Mouse (Mus musculus): ENCODE data around the gene Dnajb2. TPM values are rescaled to one million over a fixed set of nuclear protein-coding genes. Genes with fewer than 3 reads are reported as not detected.

The Dnajb2 gene
- total and polyA plus RNA-seq, 3 experiments, result 12.9 to 18.9 TPM; not detected in 1

DNA sequence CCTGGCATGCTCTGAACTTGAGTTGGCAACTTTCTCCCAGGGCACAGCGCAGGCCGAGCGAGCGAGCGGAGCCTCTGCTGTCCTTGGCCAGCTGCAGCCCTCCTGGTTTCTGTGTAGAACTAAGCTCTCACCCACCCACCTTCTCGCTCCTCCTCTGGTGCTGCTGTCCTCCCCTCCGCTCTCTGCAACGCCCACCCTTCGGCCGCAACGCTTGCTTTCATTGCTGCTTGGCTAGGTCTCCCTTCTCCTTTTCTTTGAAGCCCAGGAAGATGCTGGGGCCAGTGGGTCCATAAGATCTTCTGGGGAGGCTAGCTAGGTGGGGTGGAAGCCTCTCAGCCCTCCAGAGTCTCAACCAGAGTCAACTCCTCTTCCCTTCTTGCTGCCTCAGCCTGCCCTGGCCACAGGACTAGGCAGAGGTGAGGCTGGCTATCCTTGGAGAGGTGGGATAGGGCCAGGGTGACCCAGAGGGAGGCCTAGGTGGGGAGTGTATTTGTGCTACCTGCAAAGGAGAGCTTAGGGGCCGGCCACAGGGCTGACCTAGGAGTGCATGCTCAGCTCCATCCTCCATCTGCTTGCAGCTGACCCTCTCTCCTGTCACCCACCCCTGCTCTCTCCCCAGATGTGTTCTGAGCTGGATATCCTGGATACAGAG, 8.1 kb downstream of the Dnajb2 start:
- H3K9me3 ChIP-seq (replicated peaks; ENCODE audit: insufficient read depth, low read length), result no peaks in the 10 kb centered on the region
- DNase-seq (ENCODE audit: low read depth, low spot score), result no peak
- H3K9ac ChIP-seq (ENCODE audit: control insufficient read depth, low read depth, low read length, poor library complexity, severe bottlenecking), result no peak overlapping the region
- H3K36me3 ChIP-seq (ENCODE audit: control insufficient read depth in 1 of 2, insufficient read depth in 2 of 2, low read length in 2 of 2), result no peaks in the 10 kb centered on the region
- H3K79me2 ChIP-seq (ENCODE audit: control insufficient read depth, insufficient read depth, low read length, poor library complexity), result no peaks in the 10 kb centered on the region
- H3K27me3 ChIP-seq (ENCODE audit: control insufficient read depth in 1 of 2, insufficient read depth in 2 of 2, low read length in 2 of 2), result no peaks in the 10 kb centered on the region
- no peaks in the 10 kb centered on the region for H3K4me1 ChIP-seq (ENCODE audit: control insufficient read depth in 1 of 2, insufficient read depth in 2 of 2, low read length in 2 of 2)
- no peak for TF ChIP-seq RCOR1 (IDR thresholded peaks at IDR 0.05; ENCODE audit: low read depth, low read length)
- TF ChIP-seq TAL1 (IDR thresholded peaks at IDR 0.05; ENCODE audit: low read length), result no peak
- no peak for TF ChIP-seq ZKSCAN1 (IDR thresholded peaks at IDR 0.05; ENCODE audit: low read depth, low read length)
- no peak for TF ChIP-seq GABPA (IDR thresholded peaks at IDR 0.05; ENCODE audit: low read depth, low read length)
- TF ChIP-seq POLR2A (IDR thresholded peaks at IDR 0.05; ENCODE audit: control insufficient read depth in 1 of 2, insufficient read depth in 1 of 2, low read depth in 1 of 2, low read length in 2 of 2, poor library complexity in 1 of 2), result no peak
- no peak overlapping the region for H3K4me3 ChIP-seq (ENCODE audit: control insufficient read depth in 1 of 2, insufficient read depth in 1 of 2, low read depth in 2 of 2, low read length in 2 of 2)
- H3K27ac ChIP-seq (ENCODE audit: control insufficient read depth, low read depth, low read length), result no peak overlapping the region

- Histone ChIP-seq H3K36me3 (ENCODE audit: control insufficient read depth in 1 of 2, insufficient read depth in 2 of 2, low read length in 2 of 2) (no peaks in the 10 kb centered on the region), H3K27ac (ENCODE audit: control insufficient read depth, low read depth, low read length) (no peak overlapping the region), H3K79me2 (ENCODE audit: control insufficient read depth, insufficient read depth, low read length, poor library complexity) (no peaks in the 10 kb centered on the region), H3K4me1 (ENCODE audit: control insufficient read depth in 1 of 2, insufficient read depth in 2 of 2, low read length in 2 of 2) (no peaks in the 10 kb centered on the region), H3K4me3 (ENCODE audit: control insufficient read depth in 1 of 2, insufficient read depth in 1 of 2, low read depth in 2 of 2, low read length in 2 of 2) (no peak overlapping the region), H3K9ac (ENCODE audit: control insufficient read depth, low read depth, low read length, poor library complexity, severe bottlenecking) (no peak overlapping the region), H3K9me3 (replicated peaks; ENCODE audit: insufficient read depth, low read length) (no peaks in the 10 kb centered on the region), H3K27me3 (ENCODE audit: control insufficient read depth in 1 of 2, insufficient read depth in 2 of 2, low read length in 2 of 2) (no peaks in the 10 kb centered on the region)
- DNase-seq (ENCODE audit: low read depth, low spot score), result peak; percentile 72
- TF ChIP-seq ETS1 (IDR thresholded peaks at IDR 0.05; ENCODE audit: low read depth, low read length) (no peak), HCFC1 (IDR thresholded peaks at IDR 0.05; ENCODE audit: low read depth, low read length) (peak; percentile 93)
Observed at GRCm38 (mm10) chr1:75244836-75245235, 8.6 kb downstream of the Dnajb2 start.

DNA sequence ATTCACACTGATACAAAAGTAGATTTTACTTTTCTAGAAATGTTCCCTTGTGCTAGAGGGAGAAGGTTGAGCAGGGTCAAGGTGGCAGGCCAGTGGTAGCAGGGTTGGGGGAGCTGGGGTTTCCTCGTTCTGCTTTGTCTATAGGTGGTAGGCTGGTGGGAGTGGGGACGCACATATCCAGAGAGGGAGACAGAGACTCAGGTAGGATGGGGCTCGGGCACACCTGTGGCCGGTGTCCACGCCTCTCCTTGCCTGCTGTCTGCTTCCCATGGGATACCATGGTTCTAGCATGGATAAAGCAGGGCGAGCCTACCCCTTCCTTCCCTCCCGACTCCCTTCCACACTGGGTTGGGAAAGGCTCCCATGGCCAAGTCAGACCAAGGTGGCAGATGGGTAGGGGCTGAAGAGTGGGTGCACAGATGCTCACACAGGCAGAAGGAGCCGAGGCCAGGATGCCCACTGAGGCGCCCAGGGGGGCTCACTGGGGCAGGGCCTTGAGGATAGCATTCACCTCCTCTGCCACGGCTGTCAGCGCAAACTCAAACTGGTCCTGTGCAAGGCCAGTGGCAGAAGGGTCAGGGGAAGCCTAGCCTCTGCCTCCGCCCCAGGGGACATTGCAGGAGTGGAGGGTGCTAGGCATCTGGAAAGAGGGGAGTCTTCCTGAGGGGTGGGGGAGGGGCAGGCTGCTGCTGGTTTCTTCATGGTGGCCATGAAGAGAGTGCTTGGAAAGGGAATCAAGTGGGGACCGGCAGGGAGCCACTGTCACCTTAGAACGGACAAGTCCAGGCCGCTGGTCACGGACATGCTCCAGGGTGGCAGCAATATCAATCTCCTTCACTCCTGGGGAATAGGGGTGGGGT, 11.1 kb downstream of the Dnajb2 start:
- H3K36me3 ChIP-seq (ENCODE audit: control insufficient read depth in 1 of 2, insufficient read depth in 2 of 2, low read length in 2 of 2), result no peaks in the 10 kb centered on the region

More for the DNA sequence above, 11.1 kb downstream of the Dnajb2 start:
- no peaks in the 10 kb centered on the region for H3K27me3 ChIP-seq (ENCODE audit: control insufficient read depth in 1 of 2, insufficient read depth in 2 of 2, low read length in 2 of 2)
- no peak overlapping the region for H3K4me3 ChIP-seq (ENCODE audit: control insufficient read depth in 1 of 2, insufficient read depth in 1 of 2, low read depth in 2 of 2, low read length in 2 of 2)
- no peak overlapping the region for H3K9ac ChIP-seq (ENCODE audit: control insufficient read depth, low read depth, low read length, poor library complexity, severe bottlenecking)
- H3K4me1 ChIP-seq (ENCODE audit: control insufficient read depth in 1 of 2, insufficient read depth in 2 of 2, low read length in 2 of 2), result no peaks in the 10 kb centered on the region; a peak in 1 of 4 replicates
- H3K27ac ChIP-seq (ENCODE audit: control insufficient read depth, low read depth, low read length), result no peak overlapping the region
- DNase-seq (ENCODE audit: low read depth, low spot score), result no peak
- no peaks in the 10 kb centered on the region for H3K79me2 ChIP-seq (ENCODE audit: control insufficient read depth, insufficient read depth, low read length, poor library complexity)
- no peaks in the 10 kb centered on the region for H3K9me3 ChIP-seq (replicated peaks; ENCODE audit: insufficient read depth, low read length)
- TF ChIP-seq TBP (IDR thresholded peaks at IDR 0.05; ENCODE audit: low read depth, low read length) (no peak), MYB (IDR thresholded peaks at IDR 0.05; ENCODE audit: low read depth, low read length) (no peak), ZC3H11A (IDR thresholded peaks at IDR 0.05; ENCODE audit: low read depth, low read length) (no peak), BHLHE40 (IDR thresholded peaks at IDR 0.05; ENCODE audit: borderline replicate concordance, low read depth, low read length) (no peak), MYC (IDR thresholded peaks at IDR 0.05; ENCODE audit: low read depth, low read length) (no peak), RAD21 (IDR thresholded peaks at IDR 0.05; ENCODE audit: low read depth, low read length) (no peak), SIN3A (IDR thresholded peaks at IDR 0.05; ENCODE audit: low read length) (no peak), POLR2AphosphoS2 (IDR thresholded peaks at IDR 0.05; ENCODE audit: low read length) (no peak), GABPA (IDR thresholded peaks at IDR 0.05; ENCODE audit: low read depth, low read length) (no peak), USF2 (IDR thresholded peaks at IDR 0.05; ENCODE audit: borderline replicate concordance in 1 of 2, insufficient read depth in 1 of 2, low read depth in 1 of 2, low read length in 2 of 2) (no peak), TAL1 (IDR thresholded peaks at IDR 0.05; ENCODE audit: low read length) (no peak), CHD1 (IDR thresholded peaks at IDR 0.05; ENCODE audit: low read depth, low read length) (no peak)
